Mouse (Mus musculus): Measurements from ENCODE around the gene Gm9837. TPM values are rescaled to one million over a fixed set of nuclear protein-coding genes. Genes with fewer than 3 reads are reported as not detected.
"Not testable (repeated sequence)": the region's sequence is repeated elsewhere in the genome, so short reads cannot be mapped to it uniquely, and the experiment has no call there.

Gene Gm9837
- total RNA-seq, 2 experiments from 2014 or later: not detected

DNA sequence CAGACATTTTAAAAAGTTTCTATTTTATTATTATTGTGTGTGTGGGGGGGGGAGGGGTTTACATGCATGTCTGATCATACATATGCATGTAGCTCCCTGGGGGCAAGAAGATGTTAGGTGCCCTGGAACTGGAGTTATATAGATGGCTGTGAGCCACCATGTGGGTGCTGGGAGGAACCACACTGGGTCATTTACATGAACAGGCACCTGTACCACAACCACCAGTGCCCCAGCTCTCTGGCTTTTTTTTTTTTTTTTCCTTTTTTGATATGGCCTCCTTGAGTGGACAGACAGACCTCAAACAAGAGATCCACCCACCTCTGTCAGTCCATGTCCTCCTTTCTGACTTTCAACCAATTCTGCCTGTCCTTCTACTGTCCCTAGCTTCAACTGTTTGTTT is 41.1 kb downstream of the Gm9837 start:
- no peak for ATAC-seq (replicated peaks; ENCODE audit: low FRiP score, poor library complexity, severe bottlenecking)

DNA sequence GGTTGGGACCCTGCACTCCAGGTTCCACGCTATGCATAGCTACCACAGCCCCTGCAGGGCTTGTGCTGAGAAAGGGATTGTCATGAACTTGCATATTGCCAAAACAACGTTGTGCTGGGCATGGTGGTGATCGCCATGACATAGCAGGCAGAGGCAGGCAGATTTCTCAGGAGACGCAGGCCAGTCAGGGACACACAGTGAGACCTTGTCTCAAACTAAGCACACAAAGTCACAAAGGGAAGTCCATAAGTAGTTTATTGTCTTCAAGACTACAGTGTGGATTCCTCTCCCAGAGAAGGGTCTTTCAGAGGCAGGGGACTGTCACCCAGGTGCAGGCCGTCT is 41.6 kb downstream of the Gm9837 start:
- ATAC-seq (replicated peaks; ENCODE audit: low FRiP score, poor library complexity, severe bottlenecking): no peak

GRCm38 (mm10) chr11:53427993-53428715 is 42.1 kb downstream of the Gm9837 start:
- no peak for ATAC-seq (replicated peaks; ENCODE audit: low FRiP score, poor library complexity, severe bottlenecking)

- ATAC-seq (replicated peaks; ENCODE audit: low FRiP score, poor library complexity, severe bottlenecking): not testable (repeated sequence)
Observed at GRCm38 (mm10) chr11:53426914-53427313, 43.4 kb downstream of the Gm9837 start.

DNA sequence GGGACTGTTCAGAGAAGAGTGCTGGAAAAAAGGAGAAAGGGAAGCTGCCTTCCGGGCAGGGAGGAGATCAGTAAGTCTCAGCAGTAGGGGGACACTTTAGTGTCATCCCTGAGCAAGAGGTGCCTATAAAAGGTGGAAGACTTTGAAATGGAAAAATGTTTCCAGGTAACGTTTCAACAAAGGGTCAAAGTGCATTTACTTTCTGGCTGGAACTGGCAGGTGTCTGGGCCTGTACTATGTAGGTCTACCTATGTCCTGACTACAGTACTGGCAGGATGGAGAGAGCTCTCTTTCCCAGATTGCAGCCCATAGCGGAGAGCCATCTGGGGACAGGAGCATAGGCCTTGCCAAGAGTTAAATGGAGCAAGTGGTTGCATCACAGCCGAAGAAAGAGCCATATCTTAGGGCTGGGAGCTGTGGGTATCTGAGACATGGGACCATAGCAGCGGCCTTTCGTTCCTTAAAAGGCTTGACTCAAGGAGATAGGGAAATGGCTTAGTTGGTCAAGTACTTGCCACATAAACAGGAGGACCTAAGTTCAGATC is 44.5 kb downstream of the Gm9837 start:
- no peak for ATAC-seq (replicated peaks; ENCODE audit: low FRiP score, poor library complexity, severe bottlenecking)

DNA sequence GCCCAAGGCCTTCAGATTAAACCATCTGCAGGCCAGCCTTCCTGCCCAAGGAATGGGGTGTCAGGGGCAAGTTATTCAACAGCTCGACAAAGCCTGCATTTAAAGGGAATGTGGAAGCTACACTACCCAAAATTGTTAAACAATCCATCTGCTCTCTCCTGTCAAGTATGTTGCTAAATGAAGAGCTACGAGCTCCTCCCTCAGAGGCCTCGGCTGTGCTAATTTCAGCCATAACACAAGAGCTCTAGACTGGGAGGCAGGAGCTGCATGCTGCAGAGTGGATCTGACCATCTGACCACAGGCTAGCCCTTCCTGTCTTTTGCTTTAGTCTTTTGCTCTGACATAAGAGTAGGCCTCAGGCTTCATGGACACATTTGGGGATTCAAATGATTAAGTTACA is 45.0 kb downstream of the Gm9837 start:
- no peak for ATAC-seq (replicated peaks; ENCODE audit: low FRiP score, poor library complexity, severe bottlenecking)

GRCm38 (mm10) chr11:53424826-53425225 is 45.5 kb downstream of the Gm9837 start:
- no peak for ATAC-seq (replicated peaks; ENCODE audit: low FRiP score, poor library complexity, severe bottlenecking)

- no peak for ATAC-seq (replicated peaks; ENCODE audit: low FRiP score, poor library complexity, severe bottlenecking)
Observed at GRCm38 (mm10) chr11:53423036-53423435, 47.2 kb downstream of the Gm9837 start, which contains the start of gene Leap2. Gene Leap2, minus strand, starts transcription at chr11:53423170.

Other genes starting within 250 kb of the Gm9837 start
- 40.9 and 48.5 TPM in 2 replicates for gene Hspa4, start 170.0 kb downstream of the Gm9837 start, total RNA-seq (2015; ENCODE audit: low replicate concordance)
- 93.7 and 111 TPM in 2 replicates for gene Hspa4, start 170.0 kb downstream of the Gm9837 start, total RNA-seq (2017; ENCODE audit: low replicate concordance)
- gene Zcchc10, start 145.8 kb downstream of the Gm9837 start, total RNA-seq (2015; ENCODE audit: low replicate concordance): 7.9 and 13.6 TPM in 2 replicates
- gene Zcchc10, start 145.8 kb downstream of the Gm9837 start, total RNA-seq (2017; ENCODE audit: low replicate concordance): 0.94 and 2.0 TPM in 2 replicates
- 32.2 and 50.3 TPM in 2 replicates for gene Aff4, start 119.6 kb downstream of the Gm9837 start, total RNA-seq (2015; ENCODE audit: low replicate concordance)
- 12.0 and 25.4 TPM in 2 replicates for gene Aff4, start 119.6 kb downstream of the Gm9837 start, total RNA-seq (2017; ENCODE audit: low replicate concordance)
- gene Leap2, start 47.3 kb downstream of the Gm9837 start, total RNA-seq (2015; ENCODE audit: low replicate concordance): not detected in 2 replicates
- gene Leap2, start 47.3 kb downstream of the Gm9837 start, total RNA-seq (2017; ENCODE audit: low replicate concordance): not detected in 2 replicates
- 24.5 and 74.4 TPM in 2 replicates for gene Uqcrq, start 39.6 kb downstream of the Gm9837 start, total RNA-seq (2015; ENCODE audit: low replicate concordance)
- gene Uqcrq, start 39.6 kb downstream of the Gm9837 start, total RNA-seq (2017; ENCODE audit: low replicate concordance): 7.6 and 16.6 TPM in 2 replicates
- gene Gdf9, start 39.5 kb downstream of the Gm9837 start, total RNA-seq (2015; ENCODE audit: low replicate concordance): not detected in 2 replicates
- gene Gdf9, start 39.5 kb downstream of the Gm9837 start, total RNA-seq (2017; ENCODE audit: low replicate concordance): not detected in 2 replicates
- gene Gm10447, start 13.4 kb downstream of the Gm9837 start, total RNA-seq (2015; ENCODE audit: low replicate concordance): not detected in 2 replicates
- not detected in 2 replicates for gene Gm10447, start 13.4 kb downstream of the Gm9837 start, total RNA-seq (2017; ENCODE audit: low replicate concordance)
- gene Shroom1, start 13.3 kb downstream of the Gm9837 start, total RNA-seq (2015; ENCODE audit: low replicate concordance): not detected in 2 replicates
- gene Shroom1, start 13.3 kb downstream of the Gm9837 start, total RNA-seq (2017; ENCODE audit: low replicate concordance): not detected in 2 replicates
- gene Gm9945, start 9.7 kb upstream of the Gm9837 start, total RNA-seq (2015; ENCODE audit: low replicate concordance): 2.3 and 2.5 TPM in 2 replicates
- gene Gm9945, start 9.7 kb upstream of the Gm9837 start, total RNA-seq (2017; ENCODE audit: low replicate concordance): 5.2 and 6.7 TPM in 2 replicates
- gene Sowaha, start 9.8 kb upstream of the Gm9837 start, total RNA-seq (2015; ENCODE audit: low replicate concordance): 178 and 210 TPM in 2 replicates
- 298 and 357 TPM in 2 replicates for gene Sowaha, start 9.8 kb upstream of the Gm9837 start, total RNA-seq (2017; ENCODE audit: low replicate concordance)
- 28.1 and 29.9 TPM in 2 replicates for gene Sept8, start 48.8 kb upstream of the Gm9837 start, total RNA-seq (2015; ENCODE audit: low replicate concordance)
- 31.2 and 60.5 TPM in 2 replicates for gene Sept8, start 48.8 kb upstream of the Gm9837 start, total RNA-seq (2017; ENCODE audit: low replicate concordance)
- 1.3 and 4.4 TPM in 2 replicates for gene Kif3a, start 96.9 kb upstream of the Gm9837 start, total RNA-seq (2015; ENCODE audit: low replicate concordance)
- 2.8 and 5.2 TPM in 2 replicates for gene Kif3a, start 96.9 kb upstream of the Gm9837 start, total RNA-seq (2017; ENCODE audit: low replicate concordance)
- not detected in 2 replicates for gene Il4, start 148.2 kb upstream of the Gm9837 start, total RNA-seq (2015; ENCODE audit: low replicate concordance)
- gene Il4, start 148.2 kb upstream of the Gm9837 start, total RNA-seq (2017; ENCODE audit: low replicate concordance): 1.1 TPM in 1 of 2 replicates, not detected in the other
- gene Il13, start 164.2 kb upstream of the Gm9837 start, total RNA-seq (2015; ENCODE audit: low replicate concordance): not detected in 2 replicates
- gene Il13, start 164.2 kb upstream of the Gm9837 start, total RNA-seq (2017; ENCODE audit: low replicate concordance): not detected in 2 replicates
- gene Rad50, start 236.8 kb upstream of the Gm9837 start, total RNA-seq (2015; ENCODE audit: low replicate concordance): 12.5 and 14.2 TPM in 2 replicates
- 12.3 and 22.3 TPM in 2 replicates for gene Rad50, start 236.8 kb upstream of the Gm9837 start, total RNA-seq (2017; ENCODE audit: low replicate concordance)